Mouse (Mus musculus): ENCODE data around the gene Lin7a. TPM values are rescaled to one million over a fixed set of nuclear protein-coding genes. Genes with fewer than 3 reads are reported as not detected.

The Lin7a gene
- polyA plus RNA-seq, 1 experiment = 21.3 TPM

DNA sequence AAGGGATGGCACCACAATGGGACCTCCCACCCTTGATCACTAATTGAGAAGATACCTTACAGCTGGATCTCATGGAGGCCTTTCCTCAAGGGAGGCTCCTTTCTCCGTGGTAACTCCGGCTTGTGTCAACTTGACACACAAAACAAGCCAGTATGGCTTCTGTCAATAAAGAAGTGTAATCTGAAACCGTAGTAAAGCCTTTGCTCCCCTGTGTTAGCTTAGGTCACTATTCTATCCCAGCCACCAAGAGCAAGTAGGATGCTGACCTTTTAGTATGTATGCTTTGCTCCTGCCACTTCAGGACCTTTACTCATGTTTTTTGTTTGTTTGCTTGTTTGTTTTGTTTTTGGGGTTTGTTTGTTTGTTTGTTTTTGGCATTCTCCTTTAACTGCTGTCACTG, 41.9 kb downstream of the Lin7a start:
- H3K4me1 ChIP-seq (ENCODE audit: control insufficient read depth, insufficient read depth, low read length) = no peaks in the 10 kb centered on the region; the same call in 1 of the 2 replicates
- H3K27ac ChIP-seq (ENCODE audit: insufficient read depth, low read length) = no peak overlapping the region
- TF ChIP-seq CTCF (IDR thresholded peaks at IDR 0.05; ENCODE audit: extremely low read depth, insufficient read depth, low read length) (no peak), POLR2A (IDR thresholded peaks at IDR 0.05; ENCODE audit: extremely low read depth, insufficient read depth, low read length) (no peak)
- H3K4me3 ChIP-seq (ENCODE audit: insufficient read depth, low read length) = no peak overlapping the region

DNA sequence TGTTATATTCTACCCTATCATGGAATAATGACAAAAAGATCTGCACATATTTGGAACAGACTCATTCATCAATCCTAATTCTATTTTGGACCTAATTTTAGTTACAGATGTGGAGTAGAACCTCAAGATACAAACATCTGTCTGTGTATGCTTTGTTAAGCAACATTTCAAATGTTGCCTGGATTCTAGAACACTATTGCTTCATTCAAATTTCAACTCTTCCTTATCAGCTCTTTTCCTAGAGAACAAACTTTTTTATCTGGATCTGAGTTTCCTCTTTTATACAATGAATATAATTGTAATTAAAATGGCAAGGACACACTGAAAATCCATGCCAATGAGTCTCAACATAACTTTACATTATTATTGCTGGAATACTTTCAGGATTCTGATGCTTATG, 43.8 kb downstream of the Lin7a start:
- Histone ChIP-seq H3K4me3 (ENCODE audit: insufficient read depth, low read length) (no peak overlapping the region), H3K4me1 (ENCODE audit: control insufficient read depth, insufficient read depth, low read length) (no peaks in the 10 kb centered on the region; the same call in 1 of the 2 replicates), H3K27ac (ENCODE audit: insufficient read depth, low read length) (no peak overlapping the region)
- TF ChIP-seq POLR2A (IDR thresholded peaks at IDR 0.05; ENCODE audit: extremely low read depth, insufficient read depth, low read length) = no peak
- no peak for TF ChIP-seq CTCF (IDR thresholded peaks at IDR 0.05; ENCODE audit: extremely low read depth, insufficient read depth, low read length)

DNA sequence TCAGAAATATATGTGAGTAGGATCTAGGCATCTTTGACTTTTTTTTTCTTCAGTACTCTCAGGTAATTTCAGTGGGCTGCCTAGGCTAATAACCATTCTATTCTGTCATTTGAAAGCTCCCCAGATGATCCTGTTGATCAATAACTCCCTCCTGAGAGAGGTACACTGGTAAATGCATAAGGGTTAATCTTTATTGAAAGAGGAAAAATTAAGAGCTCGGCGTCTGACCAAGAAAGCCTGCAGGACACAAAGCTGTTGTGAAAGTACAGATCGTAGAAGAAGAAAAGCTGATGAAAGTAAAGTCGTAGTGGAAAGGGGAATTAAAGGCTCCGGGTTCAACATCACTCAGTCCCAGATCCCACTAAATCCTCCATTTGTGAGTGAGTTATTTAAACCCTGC, 44.2 kb downstream of the Lin7a start:
- TF ChIP-seq CTCF (IDR thresholded peaks at IDR 0.05; ENCODE audit: extremely low read depth, insufficient read depth, low read length) = no peak
- TF ChIP-seq POLR2A (IDR thresholded peaks at IDR 0.05; ENCODE audit: extremely low read depth, insufficient read depth, low read length) = no peak
- H3K27ac ChIP-seq (ENCODE audit: insufficient read depth, low read length) = no peak overlapping the region
- no peaks in the 10 kb centered on the region; the same call in 1 of the 2 replicates for H3K4me1 ChIP-seq (ENCODE audit: control insufficient read depth, insufficient read depth, low read length)
- H3K4me3 ChIP-seq (ENCODE audit: insufficient read depth, low read length) = no peak overlapping the region

DNA sequence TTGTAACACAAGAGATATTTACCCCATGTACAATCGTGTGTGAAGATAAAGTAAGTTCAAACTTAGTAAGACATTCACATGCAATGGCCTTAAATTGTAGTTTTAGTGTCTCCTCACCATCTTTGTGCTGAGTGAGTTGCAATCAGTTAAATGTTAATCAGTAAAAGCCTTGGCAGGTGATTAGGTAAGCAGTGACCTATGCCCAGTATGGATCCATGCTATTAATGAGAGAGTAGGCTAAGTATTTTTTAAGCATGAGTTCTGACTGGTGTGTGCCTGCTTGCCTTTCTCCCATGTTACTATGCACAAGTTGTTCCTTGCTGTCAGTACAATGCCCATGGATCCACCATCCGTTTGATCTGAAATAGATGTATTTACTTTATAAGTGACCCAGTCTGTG, 44.6 kb downstream of the Lin7a start:
- Histone ChIP-seq H3K27ac (ENCODE audit: insufficient read depth, low read length) (no peak overlapping the region), H3K4me1 (ENCODE audit: control insufficient read depth, insufficient read depth, low read length) (no peaks in the 10 kb centered on the region; the same call in 1 of the 2 replicates), H3K4me3 (ENCODE audit: insufficient read depth, low read length) (no peak overlapping the region)
- no peak for TF ChIP-seq POLR2A (IDR thresholded peaks at IDR 0.05; ENCODE audit: extremely low read depth, insufficient read depth, low read length)
- no peak for TF ChIP-seq CTCF (IDR thresholded peaks at IDR 0.05; ENCODE audit: extremely low read depth, insufficient read depth, low read length)

DNA sequence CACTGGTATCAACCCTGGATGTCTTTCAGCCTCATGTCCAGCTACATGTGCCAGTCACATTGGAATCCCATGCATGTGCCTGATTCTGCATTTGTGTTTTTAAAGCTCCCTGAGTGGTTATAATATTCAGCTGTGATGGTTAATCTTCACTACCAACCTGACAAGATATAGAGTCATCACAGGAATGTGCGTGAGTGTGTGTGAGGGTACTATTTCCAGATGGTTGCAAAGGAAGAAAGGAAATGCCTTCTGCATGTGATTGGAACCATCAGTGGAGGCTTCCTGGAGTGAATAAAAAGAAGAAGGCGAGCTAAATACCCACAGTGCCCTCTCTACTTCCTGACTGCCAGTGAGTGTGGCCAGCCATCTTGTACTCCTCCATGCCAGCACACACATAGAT, 48.2 kb downstream of the Lin7a start:
- TF ChIP-seq CTCF (IDR thresholded peaks at IDR 0.05; ENCODE audit: extremely low read depth, insufficient read depth, low read length) (no peak), POLR2A (IDR thresholded peaks at IDR 0.05; ENCODE audit: extremely low read depth, insufficient read depth, low read length) (no peak)
- Histone ChIP-seq H3K27ac (ENCODE audit: insufficient read depth, low read length) (no peak overlapping the region), H3K4me3 (ENCODE audit: insufficient read depth, low read length) (no peak overlapping the region), H3K4me1 (ENCODE audit: control insufficient read depth, insufficient read depth, low read length) (no peaks in the 10 kb centered on the region; the same call in 1 of the 2 replicates)

DNA sequence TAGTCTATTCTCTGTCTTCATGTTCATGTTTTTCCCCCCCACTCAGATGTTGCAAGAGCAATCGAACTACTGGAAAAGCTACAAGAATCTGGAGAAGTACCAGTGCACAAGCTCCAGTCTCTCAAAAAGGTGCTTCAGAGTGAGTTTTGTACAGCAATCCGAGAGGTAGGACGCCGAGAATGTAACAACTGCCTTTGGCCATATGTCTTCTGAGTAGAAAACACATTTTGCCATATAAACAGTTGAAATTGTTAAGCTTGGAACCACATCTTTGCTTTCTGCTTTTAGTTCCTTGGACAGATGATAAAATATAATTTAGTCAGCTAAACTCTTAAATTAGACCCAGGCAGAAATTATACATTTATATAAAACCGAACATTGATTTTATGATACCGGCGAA, 52.4 kb downstream of the Lin7a start:
- TF ChIP-seq POLR2A (IDR thresholded peaks at IDR 0.05; ENCODE audit: extremely low read depth, insufficient read depth, low read length) = no peak
- no peak for TF ChIP-seq CTCF (IDR thresholded peaks at IDR 0.05; ENCODE audit: extremely low read depth, insufficient read depth, low read length)
- Histone ChIP-seq H3K4me3 (ENCODE audit: insufficient read depth, low read length) (no peak overlapping the region), H3K27ac (ENCODE audit: insufficient read depth, low read length) (no peak overlapping the region), H3K4me1 (ENCODE audit: control insufficient read depth, insufficient read depth, low read length) (no peaks in the 10 kb centered on the region; the same call in 1 of the 2 replicates)

DNA sequence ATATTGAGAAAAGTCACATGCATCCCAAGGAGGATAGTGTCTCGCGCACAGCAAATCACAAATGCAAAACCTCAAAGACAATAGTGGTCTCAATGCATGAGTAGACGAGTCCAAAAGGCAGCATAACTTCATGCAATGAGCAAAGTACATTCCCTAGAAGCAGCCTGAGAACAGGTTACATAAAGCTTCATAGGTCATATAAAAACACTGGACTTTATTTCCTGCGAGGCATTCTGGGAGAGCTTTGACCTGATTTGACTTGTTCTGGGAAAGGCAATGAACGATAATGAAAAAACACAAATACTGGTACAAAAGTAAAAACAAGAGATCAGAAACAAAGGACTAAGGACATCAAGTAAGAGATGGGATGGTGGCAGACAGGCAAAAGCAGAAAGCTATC, 54.1 kb downstream of the Lin7a start:
- no peak overlapping the region for H3K27ac ChIP-seq (ENCODE audit: insufficient read depth, low read length)
- TF ChIP-seq CTCF (IDR thresholded peaks at IDR 0.05; ENCODE audit: extremely low read depth, insufficient read depth, low read length) = no peak
- TF ChIP-seq POLR2A (IDR thresholded peaks at IDR 0.05; ENCODE audit: extremely low read depth, insufficient read depth, low read length) = no peak
- no peak overlapping the region for H3K4me3 ChIP-seq (ENCODE audit: insufficient read depth, low read length)
- H3K4me1 ChIP-seq (ENCODE audit: control insufficient read depth, insufficient read depth, low read length) = no peaks in the 10 kb centered on the region

DNA sequence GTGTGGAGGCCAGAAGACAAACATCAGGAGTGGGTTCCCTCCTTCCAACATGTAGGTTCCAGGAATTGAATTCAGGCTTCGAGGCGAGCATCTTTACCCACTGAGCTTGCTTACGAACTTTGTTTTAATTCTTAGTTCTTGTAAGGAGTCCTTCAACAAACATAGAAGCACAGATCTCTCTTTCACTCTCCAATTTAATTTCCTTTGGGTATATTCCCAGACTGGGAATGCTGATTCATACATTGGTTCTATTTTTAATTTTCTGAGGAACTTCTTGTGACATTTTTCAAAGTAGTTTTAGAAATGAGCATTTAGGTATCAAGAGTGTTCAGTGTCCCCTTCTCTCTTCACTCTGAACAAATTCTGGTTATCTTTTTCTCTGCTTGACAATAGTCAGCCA, 68.0 kb downstream of the Lin7a start:
- H3K4me1 ChIP-seq (ENCODE audit: control insufficient read depth, insufficient read depth, low read length) = peaks cover 2% of the 10 kb centered on the region; the same call in 1 of the 2 replicates
- no peak for TF ChIP-seq CTCF (IDR thresholded peaks at IDR 0.05; ENCODE audit: extremely low read depth, insufficient read depth, low read length)
- TF ChIP-seq POLR2A (IDR thresholded peaks at IDR 0.05; ENCODE audit: extremely low read depth, insufficient read depth, low read length) = no peak
- no peak overlapping the region for H3K4me3 ChIP-seq (ENCODE audit: insufficient read depth, low read length)
- no peak overlapping the region for H3K27ac ChIP-seq (ENCODE audit: insufficient read depth, low read length)

DNA sequence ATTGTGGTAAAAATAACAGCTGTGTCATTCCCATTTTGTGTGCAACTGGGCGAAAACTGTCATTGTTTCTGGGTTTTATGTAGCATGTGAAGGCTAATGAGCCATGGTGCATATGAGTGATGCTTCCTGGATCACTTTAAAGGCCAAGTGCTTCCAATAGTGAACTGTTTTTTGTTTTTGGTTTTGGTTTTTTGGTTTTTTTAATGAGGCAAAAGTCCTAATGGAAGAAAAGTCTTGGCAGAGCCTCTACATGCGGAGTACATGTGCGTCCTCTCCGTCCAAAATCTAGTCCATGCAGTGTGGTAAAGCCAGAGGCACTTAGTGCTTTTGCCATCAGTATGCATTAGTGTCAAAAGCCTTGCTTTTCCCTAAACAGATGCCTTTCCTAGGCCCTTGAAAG, 69.7 kb downstream of the Lin7a start:
- Histone ChIP-seq H3K27ac (ENCODE audit: insufficient read depth, low read length) (no peak overlapping the region), H3K4me1 (ENCODE audit: control insufficient read depth, insufficient read depth, low read length) (peaks cover 2% of the 10 kb centered on the region; the same call in 1 of the 2 replicates), H3K4me3 (ENCODE audit: insufficient read depth, low read length) (no peak overlapping the region)
- TF ChIP-seq POLR2A (IDR thresholded peaks at IDR 0.05; ENCODE audit: extremely low read depth, insufficient read depth, low read length) = no peak
- TF ChIP-seq CTCF (IDR thresholded peaks at IDR 0.05; ENCODE audit: extremely low read depth, insufficient read depth, low read length) = no peak

DNA sequence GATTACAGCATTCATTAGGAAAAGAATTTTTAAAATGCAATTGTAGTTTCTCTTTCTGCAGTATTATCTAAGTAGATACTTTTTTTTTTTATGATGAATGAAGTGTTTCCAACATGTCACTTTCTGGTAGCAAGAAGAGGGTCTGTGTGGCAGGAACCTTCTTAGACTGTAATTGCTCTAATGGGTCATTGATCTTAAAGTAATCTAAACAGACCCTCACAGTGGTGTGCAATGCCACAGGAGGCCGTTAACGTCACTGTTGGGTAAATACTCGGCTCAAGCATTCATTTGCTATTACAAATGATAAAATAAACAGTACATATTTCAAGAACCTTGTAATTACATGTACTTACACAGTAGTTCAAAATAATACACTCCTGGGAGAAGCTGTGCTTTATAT, 72.7 kb downstream of the Lin7a start:
- Histone ChIP-seq H3K4me3 (ENCODE audit: insufficient read depth, low read length) (no peak overlapping the region), H3K4me1 (ENCODE audit: control insufficient read depth, insufficient read depth, low read length) (peaks cover 2% of the 10 kb centered on the region; the same call in 1 of the 2 replicates), H3K27ac (ENCODE audit: insufficient read depth, low read length) (no peak overlapping the region)
- TF ChIP-seq CTCF (IDR thresholded peaks at IDR 0.05; ENCODE audit: extremely low read depth, insufficient read depth, low read length) = no peak
- TF ChIP-seq POLR2A (IDR thresholded peaks at IDR 0.05; ENCODE audit: extremely low read depth, insufficient read depth, low read length) = no peak

Measured in cortical plate, adult 2 months (tissue).